Mouse (Mus musculus) brain, embryonic 18.5 days (tissue): ENCODE results near the gene Gm20388.

Source experiments
- DNase-seq: peaks from one replicate; pipeline ENCODE4 v3.0.0-alpha.2; 2012; ENCODE audit warnings: low read depth, low spot score

Gm20388 gene

GRCm38 (mm10) chr8:120012927-120013326, 102.3 kb downstream of the Gm20388 start:
- no peak for DNase-seq

- DNase-seq, result no peak
These were observed 103.8 kb downstream of the Gm20388 start for GRCm38 (mm10) chr8:120014267-120015023.

GRCm38 (mm10) chr8:120015916-120016315, 105.3 kb downstream of the Gm20388 start:
- DNase-seq, result no peak

- DNase-seq, result no peak
These were observed 105.8 kb downstream of the Gm20388 start for GRCm38 (mm10) chr8:120016424-120016823.

- no peak for DNase-seq
These were observed 106.7 kb downstream of the Gm20388 start for GRCm38 (mm10) chr8:120017349-120017748.

- DNase-seq, result no peak
These were observed 107.1 kb downstream of the Gm20388 start for GRCm38 (mm10) chr8:120017786-120018185.

GRCm38 (mm10) chr8:120018379-120018778, 107.7 kb downstream of the Gm20388 start:
- no peak for DNase-seq

- no peak for DNase-seq
These were observed 108.7 kb downstream of the Gm20388 start for GRCm38 (mm10) chr8:120019297-120019696.

- no peak for DNase-seq
These were observed 109.7 kb downstream of the Gm20388 start for GRCm38 (mm10) chr8:120020298-120020697.

GRCm38 (mm10) chr8:120026199-120026598, 115.6 kb downstream of the Gm20388 start:
- no peak for DNase-seq

- no peak for DNase-seq
These were observed 116.3 kb downstream of the Gm20388 start for GRCm38 (mm10) chr8:120026991-120027390.

- no peak for DNase-seq
These were observed 119.8 kb downstream of the Gm20388 start for GRCm38 (mm10) chr8:120030447-120030846.

GRCm38 (mm10) chr8:120032549-120033208, 122.0 kb downstream of the Gm20388 start:
- no peak for DNase-seq

GRCm38 (mm10) chr8:120034471-120034870, 123.8 kb downstream of the Gm20388 start:
- DNase-seq, result no peak

GRCm38 (mm10) chr8:120036111-120036510, 125.5 kb downstream of the Gm20388 start:
- DNase-seq, result no peak

GRCm38 (mm10) chr8:120036578-120036977, 125.9 kb downstream of the Gm20388 start:
- no peak for DNase-seq

- no peak for DNase-seq
These were observed 126.6 kb downstream of the Gm20388 start for GRCm38 (mm10) chr8:120037199-120037598.

GRCm38 (mm10) chr8:120037611-120038010, 127.0 kb downstream of the Gm20388 start:
- DNase-seq, result no peak

- no peak for DNase-seq
These were observed 128.1 kb downstream of the Gm20388 start for GRCm38 (mm10) chr8:120038741-120039140.

- DNase-seq, result no peak
These were observed 128.8 kb downstream of the Gm20388 start for GRCm38 (mm10) chr8:120039313-120039919.

GRCm38 (mm10) chr8:120040861-120041260, 130.2 kb downstream of the Gm20388 start:
- DNase-seq, result no peak

- DNase-seq, result no peak
These were observed 132.1 kb downstream of the Gm20388 start for GRCm38 (mm10) chr8:120042542-120043312.
